Mouse (Mus musculus) liver, embryonic 13.5 days (tissue): ENCODE measurements around the gene Abl2. TPM values are rescaled to one million over a fixed set of nuclear protein-coding genes. Genes with fewer than 3 reads are reported as not detected.
"Not testable (repeated sequence)": the region's sequence is repeated elsewhere in the genome, so short reads cannot be mapped to it uniquely, and the experiment has no call there.

Experiments used
- ATAC-seq: fragments of 200-750 bp; cut with Nextera tagmentation; 2 replicates; pipeline ENCODE4 v1.8.0; 2017; ENCODE audit warnings: low read depth, mild to moderate bottlenecking, moderate number of reproducible peaks, moderate library complexity
- DNase-seq: peaks from one replicate; pipeline ENCODE4 v3.0.0; 2022
- H3K27ac ChIP-seq: fragments of 300-500 bp; sonication (generic); 2 replicates; pipeline ENCODE4 v1.5.1; 2015; ENCODE audit warnings: moderate library complexity, mild to moderate bottlenecking, inconsistent platforms
- H3K27me3 ChIP-seq: fragments of 300-500 bp; sonication (generic); 2 replicates; pipeline ENCODE4 v1.6.1; 2015; ENCODE audit warnings: mild to moderate bottlenecking, inconsistent platforms
- H3K36me3 ChIP-seq: fragments of 300-500 bp; sonication (generic); 2 replicates; pipeline ENCODE4 v1.6.1; 2015; ENCODE audit warnings: mild to moderate bottlenecking, inconsistent platforms
- H3K4me1 ChIP-seq: fragments of 300-500 bp; sonication (generic); replicated peaks from 2 replicates; pipeline ENCODE4 v1.6.1; 2015; ENCODE audit warnings: inconsistent platforms
- H3K4me2 ChIP-seq: fragments of 300-500 bp; sonication (generic); 2 replicates; pipeline ENCODE4 v1.6.1; 2015; ENCODE audit warnings: inconsistent platforms, mild to moderate bottlenecking, moderate library complexity
- H3K4me3 ChIP-seq: fragments of 300-500 bp; sonication (generic); replicated peaks from 2 replicates; pipeline ENCODE4 v1.5.1; 2015; ENCODE audit warnings: mild to moderate bottlenecking, inconsistent platforms
- H3K9ac ChIP-seq: fragments of 300-500 bp; sonication (generic); 2 replicates; pipeline ENCODE4 v1.6.1; 2015; ENCODE audit warnings: mild to moderate bottlenecking, inconsistent platforms
- H3K9me3 ChIP-seq: fragments of 300-500 bp; sonication (generic); replicated peaks from 2 replicates; pipeline ENCODE4 v1.6.1; 2016; ENCODE audit warnings: inconsistent platforms
- WGBS: fragments of 180-500 bp; shearing (Covaris S2); methylation state at CpG from one replicate; pipeline ENCODE4 v1.1.7; 2015; ENCODE audit not compliant: insufficient replicate concordance; 5-methylcytosine and 5-hydroxymethylcytosine counted together
- polyA plus RNA-seq: library from polyadenylated mRNA; unstranded; fragments of >200 nt; fragmentation: Nextera tagmentation; extraction: Ambion mirVana; gene quantifications from 2 replicates; pipeline ENCODE4 v1.2.1, GENCODE M21; 2015

The Abl2 gene
- 1.3 and 1.5 TPM in 2 replicates for polyA plus RNA-seq

DNA sequence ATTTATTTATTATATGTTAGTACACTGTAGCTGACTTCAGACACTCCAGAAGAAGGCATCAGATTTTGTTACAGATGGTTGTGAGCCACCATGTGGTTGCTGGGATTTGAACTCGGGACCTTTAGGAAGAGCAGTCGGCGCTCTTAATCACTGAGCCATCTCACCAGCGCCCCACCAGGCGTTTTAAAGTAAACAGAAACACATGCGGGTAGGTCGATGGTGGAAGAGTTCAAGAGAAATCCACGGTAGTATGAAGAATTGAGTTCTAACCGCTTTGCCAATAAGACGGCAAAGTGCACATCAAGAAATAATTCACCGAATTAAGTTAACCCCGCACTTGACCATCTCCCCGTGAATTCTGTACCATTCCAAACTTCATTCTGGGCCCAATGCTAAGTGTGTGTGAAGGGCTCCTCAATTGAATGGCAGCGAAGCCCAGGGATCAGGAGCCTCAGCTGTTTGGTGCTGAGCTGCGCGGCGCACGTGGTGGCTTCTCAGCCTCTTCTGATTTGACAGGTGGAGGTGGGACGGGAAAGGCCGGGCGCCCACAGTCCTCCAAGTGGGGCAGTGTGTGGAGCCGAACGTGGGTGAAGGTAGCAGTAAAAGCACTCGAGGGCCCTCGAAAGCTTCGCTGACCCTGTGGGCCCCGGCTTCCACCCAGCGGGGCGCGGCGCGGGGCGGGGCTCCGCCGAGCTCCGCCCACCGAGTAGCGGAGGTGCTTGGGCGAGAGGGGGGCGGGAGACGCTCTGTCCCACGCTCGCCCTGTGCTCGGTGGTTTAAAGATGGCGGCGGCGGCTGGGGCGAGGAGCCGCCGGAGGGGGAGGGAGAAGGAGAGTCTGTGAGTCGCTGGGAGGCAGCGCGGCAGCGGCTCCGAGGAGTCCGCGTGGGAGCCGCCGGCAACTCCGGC is at the start of gene Abl2:
Gene Abl2 (plus strand): TSS at position 763 of the 907 bp plus-strand sequence.
- DNase-seq (peak; percentile 79), ATAC-seq (peak; percentile 96)
- Histone ChIP-seq H3K4me1 (peaks cover 23% of the 10 kb centered on the region), H3K27me3 (no peaks in the 10 kb centered on the region), H3K36me3 (no peaks in the 10 kb centered on the region), H3K9me3 (no peaks in the 10 kb centered on the region), H3K4me3 (peak within 1 kb of the TSS; percentile 99), H3K27ac (peak within 1 kb of the TSS; percentile 76), H3K9ac (peak within 1 kb of the TSS; percentile 98), H3K4me2 (peak within 1 kb of the TSS; percentile 80)
- WGBS, result 10% methylated on average over 60 of the region's 60 CpGs

DNA sequence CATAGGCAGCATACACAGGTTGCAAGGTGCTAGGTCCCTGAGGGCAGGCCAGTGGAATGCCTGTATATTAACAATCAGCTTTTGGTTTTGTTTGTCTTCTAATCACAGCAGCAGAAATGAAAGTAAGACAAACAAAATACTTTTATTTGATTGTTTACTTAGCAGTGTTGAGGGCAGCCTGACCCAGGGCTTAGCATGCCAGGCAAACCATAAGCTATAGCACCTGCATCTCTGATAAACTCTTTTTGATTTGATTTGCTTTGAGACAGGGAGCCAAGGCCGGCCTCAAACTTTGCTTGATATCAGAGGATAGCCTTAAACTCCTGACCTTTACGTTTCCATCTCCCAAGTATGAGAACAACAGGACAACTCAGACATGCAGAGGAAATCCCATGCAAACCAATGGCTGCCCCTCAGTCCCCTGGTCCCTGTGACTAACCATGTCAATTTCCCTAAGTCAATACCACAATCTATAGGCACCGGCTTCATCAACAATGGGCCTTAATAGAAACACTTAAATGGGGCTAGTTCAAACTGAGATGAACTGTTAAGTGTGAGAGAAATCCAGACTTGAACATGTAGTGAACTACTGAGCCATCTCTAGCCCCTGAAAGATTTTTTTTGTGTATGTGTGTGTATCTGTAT is 38.3 kb upstream of the Abl2 start:
- 51% methylated on average over 3 of the region's 3 CpGs for WGBS
- DNase-seq (no peak), ATAC-seq (no peak)
- Histone ChIP-seq H3K27me3 (no peaks in the 10 kb centered on the region), H3K27ac (no peak overlapping the region), H3K9ac (no peak overlapping the region), H3K4me1 (no peaks in the 10 kb centered on the region), H3K36me3 (no peaks in the 10 kb centered on the region), H3K4me3 (no peak overlapping the region), H3K9me3 (no peaks in the 10 kb centered on the region), H3K4me2 (no peak overlapping the region)

DNA sequence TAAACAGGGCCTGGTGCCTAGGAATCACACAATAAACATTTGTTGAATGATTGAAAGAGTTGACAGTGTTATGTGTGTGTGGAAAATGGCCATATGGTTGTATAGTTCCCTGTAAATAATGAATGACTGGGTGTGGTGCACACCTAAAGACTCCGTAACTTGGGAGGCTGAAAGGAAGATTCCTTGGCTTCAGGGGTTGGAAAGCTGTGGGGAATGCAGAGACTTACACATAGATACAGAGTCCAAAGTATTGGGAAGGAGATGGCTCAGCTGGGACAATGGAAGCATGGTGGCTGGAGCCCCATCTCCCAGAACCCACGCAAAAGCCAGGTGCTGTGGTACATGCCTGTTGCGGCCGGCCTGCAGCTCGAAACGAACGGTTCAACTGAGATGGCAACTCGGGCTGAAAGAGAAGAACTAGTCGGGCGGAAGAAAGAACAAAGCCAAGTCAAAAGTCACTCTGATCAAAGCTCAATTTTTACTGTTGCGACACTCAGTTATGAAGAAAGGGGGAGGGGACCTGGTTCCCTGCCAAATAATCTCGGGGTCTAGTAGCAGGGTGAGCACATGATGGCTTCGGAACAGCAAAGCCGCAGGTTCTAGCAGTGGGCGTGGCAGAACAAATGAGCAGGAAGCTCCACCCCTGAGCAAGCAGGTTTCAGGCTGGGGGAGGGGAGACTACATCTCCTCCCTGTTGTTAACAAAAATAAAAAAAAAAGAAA is 36.6 kb upstream of the Abl2 start:
- Histone ChIP-seq H3K4me2 (no peak overlapping the region), H3K36me3 (no peaks in the 10 kb centered on the region), H3K4me3 (no peak overlapping the region), H3K4me1 (no peaks in the 10 kb centered on the region), H3K9ac (no peak overlapping the region), H3K9me3 (no peaks in the 10 kb centered on the region), H3K27me3 (no peaks in the 10 kb centered on the region), H3K27ac (no peak overlapping the region)
- WGBS, result 58% methylated on average over 15 of the region's 15 CpGs
- ATAC-seq (no peak), DNase-seq (no peak)

DNA sequence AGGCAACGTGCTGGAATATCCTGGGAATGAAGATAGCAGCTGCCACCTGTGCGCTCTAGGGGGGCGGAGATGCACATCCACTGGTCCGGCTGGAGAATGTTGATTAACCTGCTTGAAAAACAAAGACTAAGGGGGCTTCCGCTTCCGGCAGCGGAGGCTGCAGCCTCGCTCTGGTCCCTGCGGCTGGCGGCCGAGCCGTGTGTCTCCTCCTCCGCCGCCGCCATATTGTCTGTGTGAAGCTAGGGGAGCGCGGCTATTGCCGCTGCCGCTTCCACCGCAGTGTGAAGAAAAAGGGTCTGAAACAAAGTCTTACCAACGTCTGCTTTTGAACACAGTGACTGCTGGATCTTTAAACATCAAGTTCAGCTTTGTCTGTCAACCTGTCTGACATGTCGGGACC is 34.7 kb upstream of the Abl2 start, which contains the start of gene Gm10031:
Gene Gm10031 (plus strand): TSS at position 171 of the 400 bp plus-strand sequence.
- peak; percentile 77 for ATAC-seq
- WGBS, result 85% methylated on average over 22 of the region's 22 CpGs
- H3K27me3 ChIP-seq, H3K27ac ChIP-seq, H3K4me3 ChIP-seq, H3K36me3 ChIP-seq, H3K9ac ChIP-seq, H3K4me2 ChIP-seq, H3K9me3 ChIP-seq, H3K4me1 ChIP-seq, DNase-seq: not testable (repeated sequence)

DNA sequence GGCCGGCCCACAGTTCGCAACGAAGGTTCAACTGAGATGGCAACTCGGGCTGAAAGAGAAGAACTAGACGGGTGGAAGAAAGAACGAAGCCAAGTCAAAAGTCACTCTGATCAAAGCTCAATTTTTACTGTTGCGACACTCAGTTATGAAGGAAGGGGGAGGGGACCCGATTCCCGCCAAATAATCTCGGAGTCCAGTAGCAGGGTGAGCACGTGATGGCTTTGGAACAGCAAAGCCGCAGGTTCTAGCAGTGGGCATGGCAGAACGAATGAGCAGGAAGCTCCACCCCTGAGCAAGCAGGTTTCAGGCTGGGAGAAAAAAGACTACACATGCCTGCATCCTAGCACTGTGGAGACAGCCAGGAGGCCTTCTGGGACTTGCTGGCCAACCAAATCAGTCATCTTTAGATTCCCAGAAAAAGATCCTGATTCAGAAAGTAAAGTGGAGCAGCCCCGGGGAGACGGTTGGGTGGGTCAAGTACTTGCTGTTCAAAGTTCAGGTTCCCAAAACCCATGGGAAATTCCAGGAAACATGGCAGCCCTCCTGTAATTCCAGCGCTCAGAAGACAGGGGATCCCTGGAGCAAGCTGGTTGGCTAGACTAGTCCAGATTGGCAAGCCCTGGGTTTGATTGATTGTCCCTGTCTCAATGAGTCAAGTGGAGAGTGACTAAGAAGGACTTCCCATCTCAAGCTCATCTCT is 26.0 kb upstream of the Abl2 start:
- H3K4me1 ChIP-seq, DNase-seq, H3K9ac ChIP-seq, H3K27me3 ChIP-seq, H3K4me3 ChIP-seq, H3K27ac ChIP-seq, H3K4me2 ChIP-seq, H3K36me3 ChIP-seq, ATAC-seq, H3K9me3 ChIP-seq: not testable (repeated sequence)
- 69% methylated on average over 16 of the region's 16 CpGs for WGBS

DNA sequence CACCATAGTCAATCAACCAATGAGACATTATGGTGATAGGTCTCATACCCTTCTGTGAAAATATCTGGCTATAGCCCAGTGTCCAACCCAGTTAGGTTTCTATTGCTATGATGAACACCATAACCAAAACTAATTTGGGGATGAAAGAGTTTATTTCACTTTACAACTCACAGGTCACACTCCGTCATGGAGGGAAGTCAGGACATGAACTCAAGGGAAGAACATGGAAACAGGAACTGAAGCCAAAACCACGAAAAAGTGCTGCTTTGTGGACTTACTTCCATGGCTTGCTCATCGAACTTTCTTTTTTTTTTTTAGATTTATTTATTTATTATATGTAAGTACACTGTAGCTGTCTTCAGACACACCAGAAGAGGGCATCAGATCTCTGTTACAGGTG is 25.1 kb upstream of the Abl2 start:
- no peak overlapping the region for H3K4me2 ChIP-seq
- no peak overlapping the region for H3K9ac ChIP-seq
- no peaks in the 10 kb centered on the region for H3K4me1 ChIP-seq
- H3K36me3 ChIP-seq, result no peaks in the 10 kb centered on the region
- H3K4me3 ChIP-seq, result no peak overlapping the region
- no peak for ATAC-seq
- H3K9me3 ChIP-seq, result no peaks in the 10 kb centered on the region
- H3K27me3 ChIP-seq, result no peaks in the 10 kb centered on the region
- H3K27ac ChIP-seq, result no peak overlapping the region
- DNase-seq, result no peak
- 48% methylated on average over 3 of the region's 3 CpGs for WGBS

DNA sequence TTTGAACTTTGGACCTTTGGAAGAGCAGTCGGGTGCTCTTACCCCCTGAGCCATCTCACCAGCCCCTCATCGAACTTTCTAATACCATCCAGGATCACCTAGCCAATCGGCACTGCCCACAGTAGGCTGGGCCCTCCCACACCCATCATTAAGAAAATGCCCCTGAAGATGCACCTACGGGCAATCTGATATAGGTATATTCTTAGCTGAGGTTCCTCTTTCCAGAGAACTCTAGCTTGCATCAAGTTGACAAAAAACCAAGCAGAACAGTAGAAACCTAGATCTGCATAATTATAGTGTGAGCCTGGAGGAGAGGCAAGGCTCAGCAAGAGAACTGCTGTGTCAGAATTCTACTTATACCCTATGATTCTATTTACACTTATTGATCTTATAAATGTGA is 24.7 kb upstream of the Abl2 start:
- H3K9ac ChIP-seq, result no peak overlapping the region
- DNase-seq (no peak), ATAC-seq (no peak)
- no peak overlapping the region for H3K4me3 ChIP-seq
- no peak overlapping the region for H3K27ac ChIP-seq
- no peaks in the 10 kb centered on the region for H3K4me1 ChIP-seq
- no peaks in the 10 kb centered on the region for H3K36me3 ChIP-seq
- H3K27me3 ChIP-seq, result no peaks in the 10 kb centered on the region
- H3K4me2 ChIP-seq, result no peak overlapping the region
- H3K9me3 ChIP-seq, result no peaks in the 10 kb centered on the region
- WGBS, result 66% methylated on average over 4 of the region's 4 CpGs

DNA sequence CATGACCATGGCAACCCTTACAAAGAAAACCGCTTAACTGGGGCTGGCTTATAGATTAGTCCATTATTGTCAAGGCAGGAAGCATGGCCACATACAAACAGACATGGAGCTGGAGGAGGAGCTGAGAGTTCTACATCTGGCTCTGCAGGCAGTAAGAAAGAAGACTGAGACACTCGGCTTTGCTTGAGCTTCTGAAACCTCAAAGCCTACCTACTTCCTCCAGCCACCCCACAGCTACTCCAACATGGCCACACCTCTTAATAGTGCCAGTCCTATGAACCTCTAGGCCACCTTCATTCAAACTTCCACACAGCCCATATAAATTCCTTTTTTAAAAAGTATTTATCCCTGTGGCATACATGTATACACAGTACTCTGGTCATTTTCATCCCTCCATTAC is 21.6 kb upstream of the Abl2 start:
- H3K27me3 ChIP-seq, result no peaks in the 10 kb centered on the region
- no peaks in the 10 kb centered on the region for H3K36me3 ChIP-seq
- no peaks in the 10 kb centered on the region for H3K4me1 ChIP-seq
- H3K4me2 ChIP-seq, result no peak overlapping the region
- no peak overlapping the region for H3K9ac ChIP-seq
- no peak overlapping the region for H3K27ac ChIP-seq
- WGBS, result 37% methylated on average over 2 of the region's 2 CpGs
- H3K4me3 ChIP-seq, result no peak overlapping the region
- no peaks in the 10 kb centered on the region for H3K9me3 ChIP-seq
- DNase-seq, result no peak
- no peak for ATAC-seq

DNA sequence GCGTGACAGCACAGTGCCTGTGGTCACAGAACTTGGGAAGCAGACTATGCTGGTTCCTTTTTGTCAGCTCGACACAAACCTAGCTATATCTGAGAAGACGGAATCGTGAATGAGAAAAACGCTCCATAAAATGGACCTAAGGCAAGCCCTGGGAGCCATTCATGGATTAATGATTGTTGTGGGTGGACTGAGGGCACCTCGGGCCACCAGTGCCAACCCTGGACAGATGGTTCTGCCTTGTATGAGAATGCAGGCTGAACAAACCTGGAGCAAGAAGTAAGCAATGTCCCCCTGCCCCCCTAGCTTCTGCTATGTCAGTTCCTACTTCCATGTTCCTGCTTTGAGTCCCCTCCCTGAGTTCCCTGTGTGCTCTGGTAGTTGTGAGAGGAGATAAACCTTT is 20.9 kb upstream of the Abl2 start:
- no peak overlapping the region for H3K4me2 ChIP-seq
- no peak for DNase-seq
- ATAC-seq, result no peak
- no peaks in the 10 kb centered on the region for H3K36me3 ChIP-seq
- H3K27ac ChIP-seq, result no peak overlapping the region
- H3K9me3 ChIP-seq, result no peaks in the 10 kb centered on the region
- no peaks in the 10 kb centered on the region for H3K27me3 ChIP-seq
- no peaks in the 10 kb centered on the region for H3K4me1 ChIP-seq
- no peak overlapping the region for H3K9ac ChIP-seq
- WGBS, result 62% methylated on average over 6 of the region's 6 CpGs
- no peak overlapping the region for H3K4me3 ChIP-seq

DNA sequence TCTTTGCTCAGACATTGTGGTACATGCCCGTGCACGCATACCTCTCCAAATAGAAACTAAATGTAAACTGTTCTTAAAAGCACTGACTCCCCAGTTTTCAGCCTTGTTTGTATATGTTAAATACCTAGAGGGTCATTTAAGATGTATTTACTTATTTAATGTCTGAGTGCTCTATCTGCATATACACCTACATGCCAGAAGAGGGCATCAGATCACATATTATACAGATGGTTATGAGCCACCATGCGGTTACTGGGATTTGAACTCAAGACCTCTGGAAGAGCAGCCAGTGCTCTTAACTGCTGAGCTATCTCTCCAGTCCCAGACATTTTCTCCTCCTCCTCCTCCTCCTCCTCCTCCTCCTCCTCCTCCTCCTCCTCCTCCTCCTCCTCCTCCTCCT is 20.2 kb upstream of the Abl2 start:
- no peak overlapping the region for H3K9ac ChIP-seq
- no peaks in the 10 kb centered on the region for H3K9me3 ChIP-seq
- WGBS, result 65% methylated on average over 3 of the region's 3 CpGs
- H3K27me3 ChIP-seq, result no peaks in the 10 kb centered on the region
- no peaks in the 10 kb centered on the region for H3K36me3 ChIP-seq
- DNase-seq (no peak), ATAC-seq (no peak)
- H3K4me1 ChIP-seq, result no peaks in the 10 kb centered on the region
- no peak overlapping the region for H3K4me3 ChIP-seq
- no peak overlapping the region for H3K27ac ChIP-seq
- no peak overlapping the region for H3K4me2 ChIP-seq
